Mouse (Mus musculus) cortical plate, adult 2 months (tissue): ENCODE measurements around the gene Lrrfip2.

Experiments
- CTCF ChIP-seq: fragments of 200-500 bp; IDR thresholded peaks from 2 replicates; pipeline ENCODE4 v1.5.1; 2011; ENCODE audit warnings: mild to moderate bottlenecking, control low read depth, low read length; ENCODE audit not compliant: insufficient read depth; ENCODE audit errors: extremely low read depth
- POLR2A ChIP-seq: fragments of 200-500 bp; IDR thresholded peaks from 2 replicates; pipeline ENCODE4 v1.6.1; 2011; ENCODE audit warnings: mild to moderate bottlenecking, low read length, control low read depth; ENCODE audit not compliant: insufficient read depth; ENCODE audit errors: extremely low read depth

GRCm38 (mm10) chr9:111267998-111268397, 150.6 kb downstream of the Lrrfip2 start:
- TF ChIP-seq POLR2A (no peak), CTCF (no peak)
